Comparison of ENCODE assay signal across 7 mouse cellular contexts in the genomic region with DNA sequence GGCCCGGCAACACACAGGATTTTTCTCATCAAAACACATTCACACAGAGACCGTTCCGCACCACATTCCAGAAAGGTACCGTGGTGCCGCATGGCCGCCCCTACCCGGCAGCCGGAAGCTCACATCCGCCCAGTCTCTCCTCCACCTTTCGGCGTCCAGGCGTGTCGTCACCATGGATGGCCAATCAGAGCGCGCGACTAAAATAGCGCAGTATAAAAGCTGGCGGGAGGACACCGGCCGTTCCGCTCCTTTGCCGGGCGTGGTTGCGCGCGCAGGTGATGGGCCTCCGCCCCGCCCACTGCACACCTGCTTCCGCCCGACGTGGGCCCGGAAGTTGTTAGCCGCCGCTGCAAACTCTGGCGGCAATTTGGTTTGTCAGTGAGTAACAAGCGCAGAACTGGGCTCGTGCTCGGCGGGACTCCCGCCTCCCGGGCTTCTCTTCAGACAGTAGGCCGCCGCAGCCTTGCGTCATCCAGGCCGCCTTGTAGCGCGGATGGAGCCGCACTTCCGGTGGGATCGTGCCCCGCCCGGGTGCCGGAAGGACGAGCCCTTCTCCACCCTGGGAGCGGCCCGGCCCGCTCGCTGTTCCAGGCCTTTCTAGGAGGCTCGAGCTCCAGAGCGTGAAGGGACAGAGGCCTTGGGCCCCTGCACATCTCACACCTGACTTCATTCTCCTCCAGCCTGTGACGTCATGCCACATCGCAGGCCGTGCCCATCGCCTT. TPM values are rescaled to one million over a fixed set of nuclear protein-coding genes. Genes with fewer than 3 reads are reported as not detected.
A peak's percentile ranks its signal among the peaks of the same experiment; 100 is the strongest.
DNase-seq lines count a peak whose midpoint lies in the region; ATAC-seq lines count a peak whose summit lies in the region.

No protein-coding gene starts in this region.

- H3K4me2 ChIP-seq in intestine, embryonic 16.5 days (ENCODE audit: low read depth, low read length), result peak overlapping the region; percentile 84
- H3K4me2 ChIP-seq in midbrain, embryonic 11.5 days, result peak overlapping the region; percentile 74

- intact Hi-C loops in left cerebral cortex, postnatal 36 days (cut with DNase I), result loop anchor here (5.0 kb wide), 2 partner anchors 34 to 46 kb away; a partner anchor contains a TSS

- H3K27me3 ChIP-seq in intestine, embryonic 16.5 days (replicated peaks; ENCODE audit: control insufficient read depth, insufficient read depth, low read length), result no peaks in the 10 kb centered on the region
- no peaks in the 10 kb centered on the region for H3K27me3 ChIP-seq in midbrain, embryonic 11.5 days (ENCODE audit: control insufficient read depth, insufficient read depth, low read length)

- peak overlapping the region; percentile 99 for H3K27ac ChIP-seq in intestine, embryonic 16.5 days (ENCODE audit: low read length)
- peak overlapping the region; percentile 88 for H3K27ac ChIP-seq in midbrain, embryonic 11.5 days (ENCODE audit: low read depth, low read length)

- peak overlapping the region; percentile 76 for H3K9ac ChIP-seq in intestine, embryonic 16.5 days (ENCODE audit: low read depth, low read length)
- peak overlapping the region; percentile 80 for H3K9ac ChIP-seq in midbrain, embryonic 11.5 days (ENCODE audit: low read length)

- 0 out of 2 replicates have a peak, but pooled peaks cover 6% of the 10 kb centered on the region for H3K4me1 ChIP-seq in intestine, embryonic 16.5 days (ENCODE audit: control insufficient read depth, insufficient read depth, low read length)
- H3K4me1 ChIP-seq in midbrain, embryonic 11.5 days (ENCODE audit: control insufficient read depth, insufficient read depth, low read length), result peaks cover 5% of the 10 kb centered on the region

- H3K4me3 ChIP-seq in intestine, embryonic 16.5 days (ENCODE audit: low read length), result peak overlapping the region; percentile 66
- peak overlapping the region; percentile 59 for H3K4me3 ChIP-seq in midbrain, embryonic 11.5 days (ENCODE audit: low read depth, low read length)

- peak; percentile 98 for ATAC-seq in intestine, embryonic 16.5 days
- ATAC-seq in midbrain, embryonic 11.5 days (ENCODE audit: low FRiP score), result peak; percentile 98

- DNase-seq in adrenal gland, adult 8-10 months, result peak; percentile 91
- DNase-seq in embryo, embryonic 9.5 days (ENCODE audit: extremely low spot score), result peak; percentile 98
- DNase-seq in gastrocnemius, postnatal 4 days (ENCODE audit: low spot score in 2 of 2), result peak; percentile 68 to 85
- DNase-seq in left cerebral cortex, postnatal 36 days (ENCODE audit: low spot score in 2 of 2), result peak; percentile 93
- DNase-seq in midbrain, embryonic 11.5 days (ENCODE audit: low spot score, missing footprints), result peak; percentile 99
- DNase-seq in skeletal muscle tissue, adult 2 months (ENCODE audit: low read depth, low spot score), result peak; percentile 94

- H3K36me3 ChIP-seq in intestine, embryonic 16.5 days (ENCODE audit: control insufficient read depth, insufficient read depth, low read length), result no peaks in the 10 kb centered on the region
- no peaks in the 10 kb centered on the region for H3K36me3 ChIP-seq in midbrain, embryonic 11.5 days (ENCODE audit: control insufficient read depth, insufficient read depth, low read length)

- under 1% methylated on average over 64 of the region's 64 CpGs for WGBS in intestine, embryonic 16.5 days
- WGBS in midbrain, embryonic 11.5 days, result under 1% methylated on average over 64 of the region's 64 CpGs

- no peaks in the 10 kb centered on the region for H3K9me3 ChIP-seq in intestine, embryonic 16.5 days (ENCODE audit: control insufficient read depth, low read length)
- no peaks in the 10 kb centered on the region for H3K9me3 ChIP-seq in midbrain, embryonic 11.5 days (ENCODE audit: control insufficient read depth, low read length)

RNA-seq across cellular contexts. Expression of a gene that starts 45.3 kb away (rescaled TPM):
- 10 to 100 TPM; 18.8 to 34.8 (median 23.9) TPM for total RNA-seq in adrenal gland, adult 8-10 months (2022)
- 10 to 100 TPM; 14.3 to 18.9 TPM for total RNA-seq in gastrocnemius, postnatal 4 days (2021)
- polyA plus RNA-seq in intestine, embryonic 16.5 days (2015; fragmentation: Nextera tagmentation; extraction: Ambion mirVana), result 281 and 319 TPM in 2 replicates
- 10 to 100 TPM; 51.1 to 51.8 TPM for total RNA-seq in left cerebral cortex, postnatal 36 days (2021)
- 47.0 and 51.0 TPM in 2 replicates for polyA plus RNA-seq in midbrain, embryonic 11.5 days (2014; fragmentation: Nextera tagmentation; extraction: Ambion mirVana)

Comparison
In these comparisons a context has a peak if more than half of its experiments do, and no peak if none do; other contexts are left out.
1. Peak in every context shown above with its lines: DNase-seq, ATAC-seq, H3K4me3 ChIP-seq and H3K27ac ChIP-seq.